Mouse (Mus musculus) heart, embryonic 13.5 days (tissue): ENCODE measurements at regions not wholly inside any gene's neighbourhood (a gene's known extent, or its start where the extent isn't known, plus 50 kb on each side); places are given as distances from the start of the nearest gene placed in this dataset.

Experiments
- ATAC-seq: fragments of 200-750 bp; cut with Nextera tagmentation; 2 replicates; pipeline ENCODE4 v1.8.0; 2017; ENCODE audit warnings: moderate TSS enrichment; ENCODE audit not compliant: insufficient number of reproducible peaks, low FRiP score, low TSS enrichment; ENCODE audit errors: extremely low read depth
- H3K27ac ChIP-seq: fragments of 300-500 bp; sonication (generic); replicated peaks from 2 replicates; pipeline ENCODE4 v1.5.1; 2015; ENCODE audit warnings: moderate library complexity, mild to moderate bottlenecking, inconsistent platforms
- H3K27me3 ChIP-seq: fragments of 300-500 bp; sonication (generic); replicated peaks from 2 replicates; pipeline ENCODE4 v1.6.1; 2015; ENCODE audit warnings: mild to moderate bottlenecking, inconsistent platforms
- H3K36me3 ChIP-seq: fragments of 300-500 bp; sonication (generic); 2 replicates; pipeline ENCODE4 v1.6.1; 2015; ENCODE audit warnings: mild to moderate bottlenecking, inconsistent platforms
- H3K4me1 ChIP-seq: fragments of 300-500 bp; sonication (generic); 2 replicates; pipeline ENCODE4 v1.6.1; 2015; ENCODE audit warnings: inconsistent platforms
- H3K4me2 ChIP-seq: fragments of 300-500 bp; sonication (generic); 2 replicates; pipeline ENCODE4 v1.6.1; 2015; ENCODE audit warnings: inconsistent platforms, mild to moderate bottlenecking, moderate library complexity
- H3K4me3 ChIP-seq: fragments of 300-500 bp; sonication (generic); 2 replicates; pipeline ENCODE4 v1.5.1; 2015; ENCODE audit warnings: moderate library complexity, mild to moderate bottlenecking, inconsistent platforms
- H3K9ac ChIP-seq: fragments of 300-500 bp; sonication (generic); 2 replicates; pipeline ENCODE4 v1.6.1; 2015; ENCODE audit warnings: inconsistent platforms, mild to moderate bottlenecking, moderate library complexity
- H3K9me3 ChIP-seq: fragments of 300-500 bp; sonication (generic); 2 replicates; pipeline ENCODE4 v1.6.1; 2016; ENCODE audit warnings: inconsistent platforms
- WGBS: fragments of 180-500 bp; shearing (Covaris S2); methylation state at CpG from one replicate; pipeline ENCODE4 v1.1.7; 2015; ENCODE audit warnings: mixed read lengths; 5-methylcytosine and 5-hydroxymethylcytosine counted together

GRCm38 (mm10) chr1:35694775-35695591 is 373.2 kb upstream of the Hs6st1 start:
- Histone ChIP-seq H3K4me2 (no peak overlapping the region), H3K4me1 (0 out of 2 replicates have a peak, but pooled peaks cover 3% of the 10 kb centered on the region), H3K27ac (no peak overlapping the region), H3K9me3 (0 out of 2 replicates have a peak, but pooled peaks cover 3% of the 10 kb centered on the region), H3K9ac (no peak overlapping the region), H3K27me3 (peaks cover 13% of the 10 kb centered on the region; the same call in 1 of the 2 replicates), H3K36me3 (no peaks in the 10 kb centered on the region), H3K4me3 (no peak overlapping the region)
- WGBS, result 71% methylated on average over 15 of the region's 15 CpGs
- no peak for ATAC-seq

GRCm38 (mm10) chr1:35697218-35697617 is 371.0 kb upstream of the Hs6st1 start:
- Histone ChIP-seq H3K27ac (no peak overlapping the region), H3K27me3 (peaks cover 13% of the 10 kb centered on the region; the same call in 1 of the 2 replicates), H3K4me2 (no peak overlapping the region), H3K4me1 (no peaks in the 10 kb centered on the region), H3K9me3 (0 out of 2 replicates have a peak, but pooled peaks cover 3% of the 10 kb centered on the region), H3K4me3 (no peak overlapping the region), H3K36me3 (no peaks in the 10 kb centered on the region), H3K9ac (no peak overlapping the region)
- 46% methylated on average over 4 of the region's 4 CpGs for WGBS
- ATAC-seq, result no peak

GRCm38 (mm10) chr1:35697834-35698500 is 370.2 kb upstream of the Hs6st1 start:
- Histone ChIP-seq H3K9ac (no peak overlapping the region), H3K27me3 (peaks cover 13% of the 10 kb centered on the region; the same call in 1 of the 2 replicates), H3K9me3 (no peaks in the 10 kb centered on the region), H3K4me3 (no peak overlapping the region), H3K36me3 (no peaks in the 10 kb centered on the region), H3K27ac (no peak overlapping the region), H3K4me1 (no peaks in the 10 kb centered on the region), H3K4me2 (no peak overlapping the region)
- 34% methylated on average over 10 of the region's 10 CpGs for whole genome bisulfite sequencing
- ATAC-seq, result no peak

- no peak for ATAC-seq
- H3K27ac ChIP-seq, result no peak overlapping the region
- no peaks in the 10 kb centered on the region for H3K4me1 ChIP-seq
- no peaks in the 10 kb centered on the region for H3K36me3 ChIP-seq
- no peaks in the 10 kb centered on the region for H3K9me3 ChIP-seq
- H3K9ac ChIP-seq, result no peak overlapping the region
- peaks cover 3% of the 10 kb centered on the region; the same call in 1 of the 2 replicates for H3K27me3 ChIP-seq
- H3K4me2 ChIP-seq, result no peak overlapping the region
- WGBS, result 56% methylated on average over 1 of the region's 1 CpGs
- H3K4me3 ChIP-seq, result no peak overlapping the region
Measured at GRCm38 (mm10) chr1:35702585-35702984, 365.6 kb upstream of the Hs6st1 start.

GRCm38 (mm10) chr1:35706336-35706735 is 361.9 kb upstream of the Hs6st1 start:
- no peak overlapping the region for H3K4me3 ChIP-seq
- ATAC-seq, result no peak
- 65% methylated on average over 6 of the region's 6 CpGs for WGBS

GRCm38 (mm10) chr1:35708176-35708788 is 359.9 kb upstream of the Hs6st1 start:
- H3K4me1 ChIP-seq, result no peaks in the 10 kb centered on the region
- no peaks in the 10 kb centered on the region for H3K36me3 ChIP-seq
- no peak overlapping the region for H3K4me2 ChIP-seq
- H3K27me3 ChIP-seq, result no peaks in the 10 kb centered on the region
- no peaks in the 10 kb centered on the region for H3K9me3 ChIP-seq
- H3K4me3 ChIP-seq, result no peak overlapping the region
- no peak for ATAC-seq
- WGBS, result 75% methylated on average over 2 of the region's 2 CpGs
- no peak overlapping the region for H3K9ac ChIP-seq
- H3K27ac ChIP-seq, result no peak overlapping the region

More at GRCm38 (mm10) chr1:35706336-35706735, 361.9 kb upstream of the Hs6st1 start:
- no peak overlapping the region for H3K9ac ChIP-seq
- H3K36me3 ChIP-seq, result no peaks in the 10 kb centered on the region
- no peaks in the 10 kb centered on the region for H3K4me1 ChIP-seq
- H3K27me3 ChIP-seq, result no peaks in the 10 kb centered on the region
- no peak overlapping the region for H3K27ac ChIP-seq
- no peaks in the 10 kb centered on the region for H3K9me3 ChIP-seq
- H3K4me2 ChIP-seq, result no peak overlapping the region

- Histone ChIP-seq H3K9ac (no peak overlapping the region), H3K27me3 (no peaks in the 10 kb centered on the region), H3K27ac (no peak overlapping the region), H3K4me3 (no peak overlapping the region), H3K4me2 (no peak overlapping the region), H3K9me3 (no peaks in the 10 kb centered on the region), H3K36me3 (no peaks in the 10 kb centered on the region), H3K4me1 (no peaks in the 10 kb centered on the region)
- ATAC-seq, result no peak
Measured at GRCm38 (mm10) chr1:35709214-35709613, 359.0 kb upstream of the Hs6st1 start.

- H3K4me1 ChIP-seq, result no peaks in the 10 kb centered on the region
- no peaks in the 10 kb centered on the region for H3K36me3 ChIP-seq
- 68% methylated on average over 4 of the region's 4 CpGs for WGBS
- H3K9me3 ChIP-seq, result no peaks in the 10 kb centered on the region
- H3K4me2 ChIP-seq, result no peak overlapping the region
- H3K4me3 ChIP-seq, result no peak overlapping the region
- no peak overlapping the region for H3K9ac ChIP-seq
- H3K27me3 ChIP-seq, result no peaks in the 10 kb centered on the region
- ATAC-seq, result no peak
- no peak overlapping the region for H3K27ac ChIP-seq
Measured at GRCm38 (mm10) chr1:35713961-35714360, 354.2 kb upstream of the Hs6st1 start.

- Histone ChIP-seq H3K9me3 (no peaks in the 10 kb centered on the region), H3K27ac (no peak overlapping the region), H3K27me3 (no peaks in the 10 kb centered on the region), H3K4me2 (no peak overlapping the region), H3K9ac (no peak overlapping the region), H3K36me3 (no peaks in the 10 kb centered on the region), H3K4me3 (no peak overlapping the region), H3K4me1 (no peaks in the 10 kb centered on the region)
- WGBS, result 54% methylated on average over 6 of the region's 6 CpGs
- ATAC-seq, result no peak
Measured at GRCm38 (mm10) chr1:35715931-35716330, 352.3 kb upstream of the Hs6st1 start.

- no peak overlapping the region for H3K4me2 ChIP-seq
- no peak overlapping the region for H3K9ac ChIP-seq
- H3K4me1 ChIP-seq, result no peaks in the 10 kb centered on the region
- ATAC-seq, result no peak
- WGBS, result 86% methylated on average over 2 of the region's 2 CpGs
- H3K27ac ChIP-seq, result no peak overlapping the region
- no peak overlapping the region for H3K4me3 ChIP-seq
- H3K9me3 ChIP-seq, result no peaks in the 10 kb centered on the region
- no peaks in the 10 kb centered on the region for H3K36me3 ChIP-seq
- H3K27me3 ChIP-seq, result no peaks in the 10 kb centered on the region
Measured at GRCm38 (mm10) chr1:35717166-35717565, 351.0 kb upstream of the Hs6st1 start.

GRCm38 (mm10) chr1:35717659-35718058 is 350.5 kb upstream of the Hs6st1 start:
- no peak for ATAC-seq
- Histone ChIP-seq H3K4me3 (no peak overlapping the region), H3K4me1 (no peaks in the 10 kb centered on the region), H3K4me2 (no peak overlapping the region), H3K36me3 (no peaks in the 10 kb centered on the region), H3K9ac (no peak overlapping the region), H3K27ac (no peak overlapping the region), H3K9me3 (no peaks in the 10 kb centered on the region), H3K27me3 (no peaks in the 10 kb centered on the region)
- 72% methylated on average over 2 of the region's 2 CpGs for WGBS
